Mouse (Mus musculus) cerebellum, adult 11-12 months (tissue): ENCODE results near the gene Fam216b.

Source experiments
- DNase-seq: peaks from one replicate; pipeline ENCODE4 v3.0.0; 2022

The Fam216b gene

DNA sequence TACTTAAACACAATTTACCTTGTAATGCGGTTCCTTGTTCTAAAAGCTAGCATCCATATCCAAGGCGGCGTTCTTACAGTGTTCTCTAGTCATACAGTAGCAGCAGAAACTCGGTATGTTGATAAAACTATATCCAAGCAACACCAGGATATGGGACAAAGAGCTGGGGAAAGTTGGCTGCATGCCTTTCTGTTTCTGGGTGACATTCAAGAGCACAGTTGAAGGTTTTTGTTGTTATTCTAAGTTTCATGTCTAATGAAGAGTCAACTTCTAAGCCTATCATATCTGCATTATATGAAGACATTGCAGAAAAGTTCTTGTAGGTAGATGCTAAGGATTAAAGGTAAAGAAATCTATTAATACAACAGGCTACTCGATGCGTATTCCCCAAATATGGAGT lies at the start of gene Fam216b:
TSS of gene Fam216b (minus strand) at position 101 of the 400 bp plus-strand sequence.
- DNase-seq, result no peak

DNA sequence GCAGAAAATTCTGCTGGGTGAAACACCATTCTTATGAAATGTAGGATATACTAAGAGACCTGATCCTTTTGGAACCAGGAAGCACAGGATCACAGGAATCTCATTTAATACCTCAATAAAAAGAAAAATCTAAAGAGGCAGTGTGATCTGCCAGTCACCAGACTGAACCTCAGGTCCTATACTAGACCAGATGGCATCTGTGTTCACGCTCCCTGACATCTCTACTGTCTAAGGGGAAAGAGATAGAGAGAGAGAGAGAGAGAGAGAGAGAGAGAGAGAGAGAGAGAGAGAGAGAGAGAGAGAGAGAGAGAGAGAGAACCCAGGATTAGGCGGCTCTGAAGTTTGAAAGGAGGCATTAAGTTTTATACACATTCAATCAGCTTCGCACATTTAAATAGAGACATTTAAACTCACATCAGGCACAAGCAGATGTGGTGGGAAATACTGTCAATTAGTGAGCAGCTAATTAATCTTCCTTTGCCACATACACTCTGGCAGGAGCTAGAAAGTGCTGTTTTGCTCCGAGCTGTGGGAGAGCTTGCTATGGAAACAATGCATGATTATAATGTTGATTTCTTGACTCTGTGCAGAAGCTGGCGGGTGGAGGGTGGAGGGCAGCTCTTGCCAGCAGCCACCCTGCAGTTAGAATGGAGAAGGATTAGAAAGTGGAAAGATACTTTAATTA lies 43.7 kb upstream of the Fam216b start:
- DNase-seq, result no peak

GRCm38 (mm10) chr14:78126670-78127069 lies 37.9 kb upstream of the Fam216b start:
- no peak for DNase-seq

- no peak for DNase-seq
Measured at GRCm38 (mm10) chr14:78120286-78120685, 31.5 kb upstream of the Fam216b start.

DNA sequence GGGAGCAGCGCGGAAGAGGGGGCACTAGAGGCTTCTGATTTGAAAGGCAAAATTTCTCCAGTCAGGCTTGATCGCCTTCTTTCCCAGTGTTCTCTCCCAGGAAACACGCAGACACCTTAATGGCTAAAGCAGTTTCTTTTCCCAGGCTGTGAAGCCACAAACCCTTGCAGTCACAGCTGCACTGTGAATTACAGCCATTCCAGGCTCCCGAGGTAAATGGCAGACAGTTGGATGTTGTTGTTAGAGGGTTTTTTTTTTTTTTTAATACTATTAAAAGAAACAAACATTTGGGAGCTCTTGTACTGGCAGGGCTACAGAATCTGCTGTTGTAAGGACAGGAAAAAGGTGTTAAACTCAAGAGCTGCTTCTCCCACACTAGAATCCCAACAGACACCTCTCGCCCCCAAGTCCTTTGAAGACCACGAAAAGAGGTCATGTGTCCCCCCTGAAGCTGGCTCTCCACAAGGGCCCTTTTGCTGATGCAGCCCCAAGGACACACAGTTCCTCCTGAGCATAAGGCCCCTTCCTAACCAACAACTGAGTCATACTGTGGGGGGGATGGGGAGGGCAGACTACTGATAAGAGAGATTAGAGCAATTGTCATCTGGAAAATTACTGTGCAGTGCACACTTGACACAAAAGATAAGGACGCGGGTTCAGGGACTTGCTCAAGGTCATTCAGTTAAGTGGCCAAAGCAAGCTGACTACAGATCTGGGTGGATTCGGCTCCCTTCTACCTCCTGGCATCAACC lies 30.8 kb upstream of the Fam216b start:
- no peak for DNase-seq

DNA sequence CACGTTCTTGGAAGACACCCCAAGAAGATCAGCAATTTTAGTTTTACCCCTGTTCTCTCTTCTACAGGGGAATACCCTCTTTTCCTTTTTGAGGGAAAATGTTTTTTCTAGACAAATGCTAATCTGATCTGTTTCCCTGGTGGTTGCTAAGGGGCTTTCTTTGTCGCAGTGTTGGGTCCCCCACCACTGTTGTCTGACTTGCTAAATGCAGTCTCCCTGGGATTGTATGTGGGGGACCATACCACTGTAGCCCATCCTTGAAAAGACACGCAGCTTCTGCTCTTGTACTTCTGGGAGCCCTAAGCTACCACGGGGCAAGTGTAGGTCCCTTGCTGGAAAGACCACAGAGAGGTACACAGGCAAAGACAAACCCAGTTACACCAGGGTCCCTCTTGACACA lies 28.9 kb upstream of the Fam216b start:
- DNase-seq, result no peak

GRCm38 (mm10) chr14:78117268-78117667 lies 28.5 kb upstream of the Fam216b start:
- DNase-seq, result no peak

DNA sequence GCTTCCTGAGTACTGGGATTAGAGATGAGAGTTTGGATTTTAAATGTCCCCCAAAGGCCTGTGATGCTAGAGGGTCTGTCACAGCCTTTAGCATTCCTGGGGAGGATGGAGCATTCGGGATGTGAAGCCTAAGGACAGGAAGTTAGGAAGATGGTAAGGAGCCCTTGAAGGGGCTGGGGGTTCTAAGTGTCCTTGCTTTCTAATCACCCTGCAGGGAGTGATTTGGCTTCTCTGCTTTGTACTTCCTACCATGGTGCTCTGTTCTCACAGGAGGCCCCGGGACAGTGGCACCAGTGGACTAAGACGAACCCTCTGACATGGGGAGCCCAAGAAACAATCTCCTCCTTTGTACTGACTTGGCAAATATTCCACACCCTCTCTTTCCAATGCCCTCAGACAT lies 23.7 kb upstream of the Fam216b start:
- no peak for DNase-seq

DNA sequence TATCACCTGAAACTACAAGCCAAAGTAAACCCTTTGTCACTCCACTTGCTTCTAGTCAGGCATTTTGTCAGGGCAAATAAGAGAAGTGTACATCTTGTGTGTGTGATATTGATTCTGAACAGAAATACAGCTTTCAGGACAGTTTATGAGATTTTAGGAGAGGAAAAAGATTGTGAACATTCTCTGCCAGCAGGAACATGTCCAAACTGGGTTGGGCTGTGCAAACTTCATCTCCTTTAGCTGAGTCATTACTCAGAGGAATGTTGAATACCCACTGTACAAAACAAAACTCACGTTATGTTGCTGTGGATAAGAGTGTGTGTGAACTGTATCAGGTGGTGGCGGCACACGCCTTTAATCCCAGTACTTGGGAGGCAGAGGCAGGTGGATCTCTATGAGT lies 22.1 kb upstream of the Fam216b start:
- DNase-seq, result no peak

GRCm38 (mm10) chr14:78109419-78109818 lies 20.6 kb upstream of the Fam216b start:
- DNase-seq, result no peak

- DNase-seq, result no peak
Measured at GRCm38 (mm10) chr14:78108388-78108787, 19.6 kb upstream of the Fam216b start.

GRCm38 (mm10) chr14:78089591-78089990 lies 784 bp upstream of the Fam216b start:
- peak; percentile 10 for DNase-seq

- no peak for DNase-seq
Measured at GRCm38 (mm10) chr14:78083465-78083864, 5.3 kb downstream of the Fam216b start.

DNA sequence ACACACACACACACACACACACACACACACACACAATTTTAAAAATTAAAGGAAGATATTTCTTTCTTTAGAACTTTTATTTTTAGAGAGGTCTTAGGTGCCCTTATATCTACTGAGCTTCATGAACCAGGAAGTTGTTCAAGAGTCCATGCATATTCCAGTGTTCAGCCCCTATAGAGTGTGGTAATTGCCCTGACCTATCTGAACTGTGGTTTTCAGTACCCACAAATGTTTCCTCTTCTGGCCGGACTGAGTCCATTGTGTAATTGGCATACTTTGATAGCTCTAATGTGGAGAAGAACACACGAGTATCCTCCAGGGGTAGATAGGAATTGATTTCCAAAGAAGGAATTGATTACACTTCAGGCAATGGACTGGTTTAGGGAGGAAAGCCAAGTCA lies 11.3 kb downstream of the Fam216b start:
- no peak for DNase-seq

GRCm38 (mm10) chr14:78065938-78066710 lies 22.7 kb downstream of the Fam216b start:
- DNase-seq, result no peak

DNA sequence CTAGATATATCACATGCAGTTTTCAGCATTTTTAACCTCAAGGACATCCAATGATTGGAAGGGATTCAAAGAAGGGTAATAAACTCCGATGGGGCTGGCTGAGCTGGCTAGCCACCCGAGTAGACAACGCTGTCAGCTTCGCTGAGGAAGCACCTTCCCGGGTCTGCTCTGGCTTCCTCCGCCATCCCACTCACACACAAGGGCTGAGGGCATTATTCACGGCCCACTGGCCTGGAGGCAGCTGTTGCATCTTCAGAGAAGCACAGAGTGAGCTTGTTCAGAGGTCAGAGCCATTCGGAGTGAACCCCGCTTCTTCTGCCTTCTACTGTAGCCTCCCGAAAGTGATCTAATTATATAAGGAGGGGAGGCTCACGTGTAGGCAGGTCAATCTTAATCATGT lies 26.3 kb downstream of the Fam216b start:
- no peak for DNase-seq

DNA sequence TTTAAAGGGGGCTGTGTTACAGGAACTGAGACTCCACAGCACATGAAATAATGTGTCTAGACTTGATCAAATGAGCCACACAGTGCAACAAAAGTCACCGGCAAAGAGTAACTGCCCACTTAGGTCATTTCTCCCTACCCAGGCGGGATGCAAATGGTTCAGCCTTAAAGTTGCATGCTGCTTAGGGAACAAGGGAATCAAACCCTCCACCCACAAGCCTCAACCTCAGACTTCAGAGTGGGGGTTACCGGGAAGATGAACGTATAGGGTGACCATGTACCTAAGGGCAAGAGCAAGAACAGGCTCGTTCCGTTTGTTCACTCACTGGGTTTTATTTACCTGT lies 28.2 kb downstream of the Fam216b start:
- DNase-seq, result no peak

GRCm38 (mm10) chr14:78059878-78060608 lies 28.8 kb downstream of the Fam216b start:
- DNase-seq, result no peak

- no peak for DNase-seq
Measured at GRCm38 (mm10) chr14:78057362-78057761, 31.4 kb downstream of the Fam216b start.

DNA sequence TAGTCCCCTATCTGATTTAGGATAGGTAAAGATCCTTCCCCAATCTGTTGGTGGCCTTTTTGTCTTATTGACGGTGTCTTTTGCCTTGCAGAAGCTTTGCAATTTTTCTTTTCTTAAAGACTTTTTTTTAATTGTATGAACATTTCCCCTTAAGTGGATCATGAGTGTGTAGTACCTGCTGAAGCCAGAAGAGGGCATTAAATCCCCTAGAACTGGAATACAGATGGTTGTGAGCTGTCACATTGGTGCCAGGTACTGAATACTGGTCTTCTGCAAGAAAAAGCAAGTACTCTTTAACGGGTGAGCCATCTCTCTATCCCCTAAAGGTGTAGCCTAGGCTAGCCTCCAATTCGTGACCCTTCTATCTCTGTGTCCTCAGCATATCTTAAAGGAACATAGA lies 32.4 kb downstream of the Fam216b start:
- DNase-seq, result no peak

GRCm38 (mm10) chr14:78048674-78049073 lies 40.1 kb downstream of the Fam216b start:
- no peak for DNase-seq

DNA sequence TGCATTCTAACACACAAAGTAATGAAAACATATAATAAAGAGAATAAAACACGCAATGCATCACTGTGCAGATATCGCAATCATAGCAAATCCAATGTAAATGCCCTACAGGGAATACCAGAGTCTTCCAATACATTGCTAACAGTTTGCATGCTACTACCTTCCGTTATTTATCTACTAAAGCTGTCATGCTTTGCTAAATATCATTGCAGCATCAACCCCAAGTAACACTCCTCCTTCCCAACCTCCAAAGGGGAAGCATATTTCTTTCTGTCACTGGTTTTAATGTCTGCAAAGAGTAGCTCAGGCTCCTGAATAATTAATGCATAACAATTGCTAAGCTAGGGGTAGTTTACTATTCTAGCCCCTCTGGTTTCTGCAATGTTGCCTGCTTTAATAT lies 40.5 kb downstream of the Fam216b start:
- no peak for DNase-seq

- no peak for DNase-seq
Measured at GRCm38 (mm10) chr14:78043079-78043478, 45.7 kb downstream of the Fam216b start.
